22 mouse cellular contexts compared by ENCODE assay signal in genomic region chr16:88142574-88142973, GRCm38 (mm10).
A peak's percentile ranks its signal among the peaks of the same experiment; 100 is the strongest.
DNase-seq lines count a peak whose midpoint lies in the region; ATAC-seq and TF ChIP-seq lines count a peak whose summit lies in the region.
"Had no signal": no experiment of that assay in that cellular context is flagged by ENCODE, and none has a peak within 500 bp of the region (broad histone marks: within the 10 kb centered on the region; RNA-seq: fewer than 3 reads in every experiment).

No protein-coding gene starts in this region.

- no peak overlapping the region for H3K4me2 ChIP-seq in hindbrain, embryonic 15.5 days
- H3K4me2 ChIP-seq in hindbrain, embryonic 11.5 days (replicated peaks; ENCODE audit: low read depth, low read length), result no peak overlapping the region
- peak overlapping the region; percentile 71 for H3K4me2 ChIP-seq in CH12.LX (ENCODE audit: insufficient read depth, low read depth, poor library complexity, severe bottlenecking)
- no peak overlapping the region for H3K4me2 ChIP-seq in forebrain, embryonic 15.5 days (replicated peaks)
- no peak overlapping the region for H3K4me2 ChIP-seq in midbrain, postnatal 0 days (ENCODE audit: low read depth, low read length, poor library complexity, severe bottlenecking)
- H3K4me2 ChIP-seq: embryonic facial prominence, embryonic 12.5 days; intestine, embryonic 15.5 days; kidney, embryonic 15.5 days; limb, embryonic 13.5 days; liver, embryonic 12.5 days had no signal

- no peak for TF ChIP-seq CTCF in CH12.LX (conservative IDR thresholded peaks at IDR 0.05 in 1 of 2, IDR thresholded peaks at IDR 0.05 in 1 of 2; ENCODE audit: low read depth in 2 of 2, low read length in 2 of 2)
- TF ChIP-seq CTCF in midbrain, postnatal 0 days (IDR thresholded peaks at IDR 0.05), result no peak

- no peak for TF ChIP-seq RAD21 in CH12.LX (IDR thresholded peaks at IDR 0.05; ENCODE audit: low read depth, low read length)

- in situ Hi-C loops in CH12.LX (cut with MboI; ENCODE audit: low pct_ligation_motif_present, low pct_unique_long_range_greater_than_20kb, low sequenced_read_pairs), result no loop called here

- intact Hi-C loops in left cerebral cortex, postnatal 4 days (cut with DNase I), result no loop called here

- no peaks in the 10 kb centered on the region for H3K36me3 ChIP-seq in hindbrain, embryonic 15.5 days
- H3K36me3 ChIP-seq in hindbrain, embryonic 11.5 days (ENCODE audit: control insufficient read depth, insufficient read depth, low read length), result no peaks in the 10 kb centered on the region
- no peaks in the 10 kb centered on the region for H3K36me3 ChIP-seq in CH12.LX (replicated peaks in 1 of 2; ENCODE audit: control insufficient read depth in 1 of 2, insufficient read depth in 1 of 2, low read length in 1 of 2)
- H3K36me3 ChIP-seq in forebrain, embryonic 15.5 days, result no peaks in the 10 kb centered on the region
- no peaks in the 10 kb centered on the region for H3K36me3 ChIP-seq in midbrain, postnatal 0 days (ENCODE audit: insufficient read depth, low read length)
- H3K36me3 ChIP-seq: embryonic facial prominence, embryonic 12.5 days; heart, embryonic 10.5 days; hindbrain, embryonic 10.5 days; intestine, embryonic 15.5 days; kidney, embryonic 15.5 days; limb, embryonic 13.5 days; liver, embryonic 12.5 days had no signal

- WGBS in hindbrain, embryonic 15.5 days, result 33% methylated on average over 2 of the region's 2 CpGs
- 57% methylated on average over 2 of the region's 2 CpGs for WGBS in hindbrain, embryonic 11.5 days
- 18% methylated on average over 2 of the region's 2 CpGs for WGBS in forebrain, embryonic 15.5 days
- 39% methylated on average over 2 of the region's 2 CpGs for WGBS in midbrain, postnatal 0 days

- 0 out of 2 replicates have a peak, but pooled peaks have one; percentile 27 for ATAC-seq in hindbrain, embryonic 15.5 days (ENCODE audit: low FRiP score, low read depth)
- no peak for ATAC-seq in hindbrain, embryonic 11.5 days (ENCODE audit: low FRiP score)
- ATAC-seq in forebrain, embryonic 15.5 days (replicated peaks), result peak; percentile 75
- peak; percentile 58; the same call in 1 of the 2 replicates for ATAC-seq in midbrain, postnatal 0 days (ENCODE audit: low FRiP score)
- ATAC-seq: intestine, embryonic 15.5 days; liver, embryonic 12.5 days had no signal

- no peak overlapping the region for H3K9ac ChIP-seq in hindbrain, embryonic 15.5 days
- no peak overlapping the region for H3K9ac ChIP-seq in hindbrain, embryonic 11.5 days (ENCODE audit: low read depth, low read length)
- no peak overlapping the region for H3K9ac ChIP-seq in CH12.LX (ENCODE audit: insufficient read depth, low read depth)
- H3K9ac ChIP-seq in forebrain, embryonic 15.5 days (replicated peaks), result no peak overlapping the region
- no peak overlapping the region for H3K9ac ChIP-seq in midbrain, postnatal 0 days (replicated peaks; ENCODE audit: low read length, poor library complexity, severe bottlenecking)
- H3K9ac ChIP-seq: embryonic facial prominence, embryonic 12.5 days; intestine, embryonic 15.5 days; kidney, embryonic 15.5 days; limb, embryonic 13.5 days; liver, embryonic 12.5 days had no signal

- H3K27ac ChIP-seq in hindbrain, embryonic 15.5 days (replicated peaks), result no peak overlapping the region
- H3K27ac ChIP-seq in hindbrain, embryonic 11.5 days (ENCODE audit: low read depth, low read length), result no peak overlapping the region
- no peak overlapping the region for H3K27ac ChIP-seq in CH12.LX (ENCODE audit: insufficient read depth, low read depth)
- no peak overlapping the region for H3K27ac ChIP-seq in forebrain, embryonic 15.5 days (replicated peaks)
- no peak overlapping the region for H3K27ac ChIP-seq in midbrain, postnatal 0 days (ENCODE audit: low read depth, low read length)
- H3K27ac ChIP-seq: embryonic facial prominence, embryonic 12.5 days; heart, embryonic 10.5 days; hindbrain, embryonic 10.5 days; intestine, embryonic 15.5 days; kidney, embryonic 15.5 days; limb, embryonic 13.5 days; liver, embryonic 12.5 days had no signal

- H3K79me2 ChIP-seq in CH12.LX (replicated peaks; ENCODE audit: control insufficient read depth, extremely low read depth, insufficient read depth, poor library complexity, severe bottlenecking), result no peaks in the 10 kb centered on the region

- DNase-seq in hindbrain, embryonic 11.5 days (ENCODE audit: low spot score), result no peak
- DNase-seq in CH12.LX (ENCODE audit: extremely low read depth), result peak; percentile 24
- DNase-seq in midbrain, postnatal 0 days (ENCODE audit: low spot score), result no peak
- DNase-seq in left cerebral cortex, postnatal 4 days, result no peak
- DNase-seq in layer of hippocampus, postnatal 14 days (ENCODE audit: low spot score in 2 of 2), result no peak
- DNase-seq: adrenal gland, postnatal 10 days; cerebellum, adult 2 months; cerebellum, postnatal 25 days; kidney, postnatal 36 days; lung, adult 18-20 months; lung, postnatal 10 days; right cerebral cortex, postnatal 25 days; thymus, postnatal 14 days had no signal

- no peak overlapping the region for H3K4me3 ChIP-seq in hindbrain, embryonic 15.5 days
- no peak overlapping the region for H3K4me3 ChIP-seq in hindbrain, embryonic 11.5 days (ENCODE audit: low read depth, low read length)
- peak overlapping the region in 1 of 3 experiments; percentile 15 for H3K4me3 ChIP-seq in CH12.LX (replicated peaks in 1 of 3; ENCODE audit: low read depth in 2 of 3, low read length in 2 of 3, poor library complexity in 1 of 3)
- no peak overlapping the region for H3K4me3 ChIP-seq in forebrain, embryonic 15.5 days
- H3K4me3 ChIP-seq in midbrain, postnatal 0 days (ENCODE audit: low read depth, low read length), result no peak overlapping the region
- H3K4me3 ChIP-seq: embryonic facial prominence, embryonic 12.5 days; heart, embryonic 10.5 days; hindbrain, embryonic 10.5 days; intestine, embryonic 15.5 days; kidney, embryonic 15.5 days; limb, embryonic 13.5 days; liver, embryonic 12.5 days had no signal

- no peaks in the 10 kb centered on the region for H3K9me3 ChIP-seq in hindbrain, embryonic 15.5 days
- H3K9me3 ChIP-seq in hindbrain, embryonic 11.5 days (ENCODE audit: control insufficient read depth, low read length), result no peaks in the 10 kb centered on the region
- H3K9me3 ChIP-seq in CH12.LX (replicated peaks; ENCODE audit: low read length), result no peaks in the 10 kb centered on the region
- H3K9me3 ChIP-seq in forebrain, embryonic 15.5 days, result no peaks in the 10 kb centered on the region
- no peaks in the 10 kb centered on the region for H3K9me3 ChIP-seq in midbrain, postnatal 0 days (ENCODE audit: low read length)
- H3K9me3 ChIP-seq: embryonic facial prominence, embryonic 12.5 days; heart, embryonic 10.5 days; hindbrain, embryonic 10.5 days; intestine, embryonic 15.5 days; kidney, embryonic 15.5 days; limb, embryonic 13.5 days; liver, embryonic 12.5 days had no signal

- dilution Hi-C loops in CH12.LX (cut with MboI; ENCODE audit: extremely low pct_ligation_motif_present, extremely low pct_unique_long_range_greater_than_20kb, low sequenced_read_pairs), result no loop called here

- no peak for TF ChIP-seq EP300 in CH12.LX (IDR thresholded peaks at IDR 0.05; ENCODE audit: low read length)

- H3K27me3 ChIP-seq in hindbrain, embryonic 15.5 days, result no peaks in the 10 kb centered on the region
- H3K27me3 ChIP-seq in hindbrain, embryonic 11.5 days (ENCODE audit: control insufficient read depth, insufficient read depth, low read length), result no peaks in the 10 kb centered on the region
- H3K27me3 ChIP-seq in CH12.LX (replicated peaks), result no peaks in the 10 kb centered on the region
- H3K27me3 ChIP-seq in forebrain, embryonic 15.5 days, result no peaks in the 10 kb centered on the region
- H3K27me3 ChIP-seq in midbrain, postnatal 0 days (ENCODE audit: insufficient read depth, low read length), result no peaks in the 10 kb centered on the region
- H3K27me3 ChIP-seq: embryonic facial prominence, embryonic 12.5 days; intestine, embryonic 15.5 days; kidney, embryonic 15.5 days; limb, embryonic 13.5 days; liver, embryonic 12.5 days had no signal

- no peak for TF ChIP-seq POLR2A in CH12.LX (IDR thresholded peaks at IDR 0.05; ENCODE audit: low read depth, low read length)

- H3K4me1 ChIP-seq in hindbrain, embryonic 15.5 days (replicated peaks), result peaks cover 5% of the 10 kb centered on the region; the same call in 1 of the 2 replicates
- no peaks in the 10 kb centered on the region for H3K4me1 ChIP-seq in hindbrain, embryonic 11.5 days (replicated peaks; ENCODE audit: control insufficient read depth, insufficient read depth, low read length)
- peaks cover 3 to 14% of the 10 kb centered on the region in 2 experiments for H3K4me1 ChIP-seq in CH12.LX (ENCODE audit: control insufficient read depth in 1 of 2, insufficient read depth in 2 of 2)
- H3K4me1 ChIP-seq in forebrain, embryonic 15.5 days, result peaks cover 7% of the 10 kb centered on the region; the same call in 1 of the 2 replicates
- H3K4me1 ChIP-seq in midbrain, postnatal 0 days (ENCODE audit: insufficient read depth, low read length), result peaks cover 3% of the 10 kb centered on the region; the same call in 1 of the 2 replicates
- H3K4me1 ChIP-seq: embryonic facial prominence, embryonic 12.5 days; heart, embryonic 10.5 days; hindbrain, embryonic 10.5 days; intestine, embryonic 15.5 days; kidney, embryonic 15.5 days; limb, embryonic 13.5 days; liver, embryonic 12.5 days had no signal

TF ChIP-seq in CH12.LX, 34 proteins besides CTCF, POLR2A, EP300 and RAD21:
- peak; percentile 97 for TF ChIP-seq ETS1 (conservative IDR thresholded peaks at IDR 0.05; ENCODE audit: low read depth, low read length)
- no peak for TF ChIP-seq SMC3 (IDR thresholded peaks at IDR 0.05; ENCODE audit: low read depth, low read length)
